Mouse (Mus musculus): Measurements from ENCODE around the gene Zfp536. TPM values are rescaled to one million over a fixed set of nuclear protein-coding genes. Genes with fewer than 3 reads are reported as not detected.
"Not testable (repeated sequence)": the region's sequence is repeated elsewhere in the genome, so short reads cannot be mapped to it uniquely, and the experiment has no call there.

The Zfp536 gene
- total RNA-seq, 2 experiments from 2014 or later: 8.5 to 10.4 TPM

- intact Hi-C loops (cut with DNase I): no loop called here
- DNase-seq: no peak
Observed at GRCm38 (mm10) chr7:37717071-37717470, 56.4 kb downstream of the Zfp536 start.

- intact Hi-C loops (cut with DNase I): no loop called here
- DNase-seq: no peak
Observed at GRCm38 (mm10) chr7:37716626-37717025, 56.8 kb downstream of the Zfp536 start.

GRCm38 (mm10) chr7:37704464-37704863, 69.0 kb downstream of the Zfp536 start:
- intact Hi-C loops (cut with DNase I): no loop called here
- no peak for DNase-seq

- intact Hi-C loops (cut with DNase I); DNase-seq: not testable (repeated sequence)
Observed at GRCm38 (mm10) chr7:37697378-37697777, 76.1 kb downstream of the Zfp536 start.

- intact Hi-C loops (cut with DNase I): no loop called here
Observed at GRCm38 (mm10) chr7:37695066-37695465, 78.4 kb downstream of the Zfp536 start.

GRCm38 (mm10) chr7:37690606-37691005, 82.8 kb downstream of the Zfp536 start:
- intact Hi-C loops (cut with DNase I): no loop called here
- DNase-seq: no peak

More at GRCm38 (mm10) chr7:37695066-37695465, 78.4 kb downstream of the Zfp536 start:
- no peak for DNase-seq

- no peak for DNase-seq
- intact Hi-C loops (cut with DNase I): no loop called here
Observed at GRCm38 (mm10) chr7:37689561-37690305, 83.7 kb downstream of the Zfp536 start.

- intact Hi-C loops (cut with DNase I): no loop called here
- no peak for DNase-seq
Observed at GRCm38 (mm10) chr7:37689107-37689511, 84.3 kb downstream of the Zfp536 start.

GRCm38 (mm10) chr7:37686366-37686765, 87.1 kb downstream of the Zfp536 start:
- intact Hi-C loops (cut with DNase I): no loop called here
- no peak for DNase-seq

- no peak for DNase-seq
- intact Hi-C loops (cut with DNase I): no loop called here
Observed at GRCm38 (mm10) chr7:37685247-37685646, 88.2 kb downstream of the Zfp536 start.

GRCm38 (mm10) chr7:37681335-37681734, 92.1 kb downstream of the Zfp536 start:
- intact Hi-C loops (cut with DNase I): no loop called here
- no peak for DNase-seq

- intact Hi-C loops (cut with DNase I): no loop called here
- no peak for DNase-seq
Observed at GRCm38 (mm10) chr7:37663676-37664365, 109.6 kb downstream of the Zfp536 start.

- intact Hi-C loops (cut with DNase I): no loop called here
- DNase-seq: no peak
Observed at GRCm38 (mm10) chr7:37648671-37649070, 124.8 kb downstream of the Zfp536 start.

- intact Hi-C loops (cut with DNase I): no loop called here
Observed at GRCm38 (mm10) chr7:37647917-37648615, 125.4 kb downstream of the Zfp536 start.

GRCm38 (mm10) chr7:37639740-37640397, 133.6 kb downstream of the Zfp536 start:
- intact Hi-C loops (cut with DNase I): no loop called here
- no peak for DNase-seq

More at GRCm38 (mm10) chr7:37647917-37648615, 125.4 kb downstream of the Zfp536 start:
- DNase-seq: no peak

GRCm38 (mm10) chr7:37634812-37635211, 138.6 kb downstream of the Zfp536 start:
- DNase-seq: no peak
- intact Hi-C loops (cut with DNase I): no loop called here

- no peak for DNase-seq
- intact Hi-C loops (cut with DNase I): no loop called here
Observed at GRCm38 (mm10) chr7:37630410-37630809, 143.0 kb downstream of the Zfp536 start.

GRCm38 (mm10) chr7:37627897-37628510, 145.4 kb downstream of the Zfp536 start:
- DNase-seq: no peak
- intact Hi-C loops (cut with DNase I): loop anchor here (10.0 kb wide), 1 partner anchor 147 kb away; the partner anchor contains the start of gene Zfp536

GRCm38 (mm10) chr7:37625758-37626157, 147.7 kb downstream of the Zfp536 start:
- no peak for DNase-seq
- intact Hi-C loops (cut with DNase I): loop anchor here (10.0 kb wide), 1 partner anchor 149 kb away; the partner anchor contains the start of gene Zfp536

- intact Hi-C loops (cut with DNase I): loop anchor here (10.0 kb wide), 1 partner anchor 150 kb away; the partner anchor contains the start of gene Zfp536
- peak in 1 of 2 experiments; percentile 14 for DNase-seq
Observed at GRCm38 (mm10) chr7:37624759-37625340, 148.6 kb downstream of the Zfp536 start.

Measured in heart, postnatal 14 days (tissue).